In the genomic region with DNA sequence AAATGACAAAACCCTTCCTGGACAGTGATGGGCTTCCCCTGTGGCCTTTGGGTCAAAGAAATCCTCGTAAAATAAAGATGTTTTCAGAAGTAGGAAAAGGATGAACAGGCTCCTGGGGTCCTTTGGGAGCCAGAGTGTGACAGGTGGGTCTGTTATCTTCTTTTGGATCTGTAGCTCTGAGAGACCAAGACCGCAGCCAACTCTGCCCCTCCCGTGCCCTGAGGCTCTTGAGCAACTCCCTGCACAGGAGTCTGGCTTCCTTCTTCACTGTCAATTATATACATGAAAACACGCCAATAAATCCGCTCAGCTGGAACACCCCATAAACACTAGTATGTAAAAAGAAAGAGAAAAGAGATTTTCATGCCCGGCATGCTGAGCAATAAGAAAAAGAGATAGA, we compare ENCODE assay signal across 17 mouse cellular contexts.
"Had no signal": no experiment of that assay in that cellular context is flagged by ENCODE, and none has a peak within 500 bp of the region (broad histone marks: within the 10 kb centered on the region; RNA-seq: fewer than 3 reads in every experiment).

No protein-coding gene starts in this region.

- H3K4me2 ChIP-seq: liver, embryonic 13.5 days; midbrain, embryonic 12.5 days had no signal

- H3K4me1 ChIP-seq: liver, embryonic 13.5 days; midbrain, embryonic 12.5 days had no signal

- H3K36me3 ChIP-seq: liver, embryonic 13.5 days; midbrain, embryonic 12.5 days had no signal

- H3K9ac ChIP-seq: liver, embryonic 13.5 days; midbrain, embryonic 12.5 days had no signal

- H3K27me3 ChIP-seq: liver, embryonic 13.5 days; midbrain, embryonic 12.5 days had no signal

- DNase-seq: kidney, adult 18-20 months; kidney, adult 9 months; kidney, postnatal 14 days; kidney, postnatal 4 days; liver, embryonic 13.5 days; lung, adult 2 months; lung, postnatal 14 days; lung, postnatal 4 days; right cerebral cortex, adult 18-20 months; right cerebral cortex, postnatal 14 days; right cerebral cortex, postnatal 4 days; thymus, adult 2 months; thymus, postnatal 25 days had no signal

- ATAC-seq: intestine, embryonic 16.5 days had no signal

- H3K27ac ChIP-seq: liver, embryonic 13.5 days; midbrain, embryonic 12.5 days; stomach, postnatal 0 days had no signal

- H3K4me3 ChIP-seq: liver, embryonic 13.5 days; midbrain, embryonic 12.5 days; myocyte had no signal
